Mouse (Mus musculus) limb, embryonic 15.5 days (tissue): ENCODE data around the gene U90926. TPM values are rescaled to one million over a fixed set of nuclear protein-coding genes. Genes with fewer than 3 reads are reported as not detected.

ENCODE experiments used
- ATAC-seq: fragments of 200-750 bp; cut with Nextera tagmentation; 2 replicates; pipeline ENCODE4 v1.8.0; 2017; ENCODE audit warnings: low read depth, moderate TSS enrichment; ENCODE audit not compliant: insufficient number of reproducible peaks, low FRiP score, low TSS enrichment
- H3K27ac ChIP-seq: fragments of 300-500 bp; sonication (generic); 2 replicates; pipeline ENCODE4 v1.5.1; 2015; ENCODE audit warnings: moderate library complexity, mild to moderate bottlenecking, inconsistent platforms
- H3K27me3 ChIP-seq: fragments of 300-500 bp; sonication (generic); 2 replicates; pipeline ENCODE4 v1.6.1; 2015; ENCODE audit warnings: inconsistent platforms
- H3K36me3 ChIP-seq: fragments of 300-500 bp; sonication (generic); 2 replicates; pipeline ENCODE4 v1.6.1; 2015; ENCODE audit warnings: inconsistent platforms
- H3K4me1 ChIP-seq: fragments of 300-500 bp; sonication (generic); 2 replicates; pipeline ENCODE4 v1.6.1; 2015; ENCODE audit warnings: inconsistent platforms
- H3K4me2 ChIP-seq: fragments of 300-500 bp; sonication (generic); 2 replicates; pipeline ENCODE4 v1.6.1; 2015; ENCODE audit warnings: mild to moderate bottlenecking, inconsistent platforms
- H3K4me3 ChIP-seq: fragments of 300-500 bp; sonication (generic); 2 replicates; pipeline ENCODE4 v1.5.1; 2015; ENCODE audit warnings: mild to moderate bottlenecking, inconsistent platforms
- H3K9ac ChIP-seq: fragments of 300-500 bp; sonication (generic); 2 replicates; pipeline ENCODE4 v1.6.1; 2015; ENCODE audit warnings: inconsistent platforms
- H3K9me3 ChIP-seq: fragments of 300-500 bp; sonication (generic); 2 replicates; pipeline ENCODE4 v1.6.1; 2016; ENCODE audit warnings: inconsistent platforms
- WGBS: fragments of 180-500 bp; shearing (Covaris S2); methylation state at CpG from one replicate; pipeline ENCODE4 v1.1.7; 2015; 5-methylcytosine and 5-hydroxymethylcytosine counted together
- polyA plus RNA-seq: library from polyadenylated mRNA; unstranded; fragments of >200 nt; fragmentation: Nextera tagmentation; extraction: Ambion mirVana; gene quantifications from 2 replicates; pipeline ENCODE4 v1.2.1, GENCODE M21; 2015

Gene U90926
- polyA plus RNA-seq, 1 experiment from 2014 or later = not detected

- H3K4me2 ChIP-seq = no peak overlapping the region
- H3K27me3 ChIP-seq = no peaks in the 10 kb centered on the region
- no peaks in the 10 kb centered on the region for H3K36me3 ChIP-seq
- H3K4me1 ChIP-seq = 0 out of 2 replicates have a peak, but pooled peaks cover 3% of the 10 kb centered on the region
- no peaks in the 10 kb centered on the region for H3K9me3 ChIP-seq
- H3K27ac ChIP-seq = no peak overlapping the region
- no peak for ATAC-seq
- 57% methylated on average over 5 of the region's 5 CpGs for WGBS
- H3K9ac ChIP-seq = no peak overlapping the region
- H3K4me3 ChIP-seq = no peak overlapping the region
These were observed 19.8 kb upstream of the U90926 start for GRCm38 (mm10) chr5:92234939-92235557.

GRCm38 (mm10) chr5:92233366-92233765, 18.2 kb upstream of the U90926 start:
- 83% methylated on average over 4 of the region's 4 CpGs for WGBS

GRCm38 (mm10) chr5:92231836-92232235, 16.6 kb upstream of the U90926 start:
- no peak for ATAC-seq
- Histone ChIP-seq H3K4me3 (no peak overlapping the region), H3K27ac (no peak overlapping the region), H3K9ac (no peak overlapping the region), H3K36me3 (no peaks in the 10 kb centered on the region), H3K4me2 (no peak overlapping the region), H3K4me1 (no peaks in the 10 kb centered on the region), H3K9me3 (no peaks in the 10 kb centered on the region), H3K27me3 (no peaks in the 10 kb centered on the region)
- WGBS = 75% methylated on average over 10 of the region's 10 CpGs

More at GRCm38 (mm10) chr5:92233366-92233765, 18.2 kb upstream of the U90926 start:
- H3K27ac ChIP-seq = no peak overlapping the region
- H3K4me1 ChIP-seq = no peaks in the 10 kb centered on the region
- no peak for ATAC-seq
- no peak overlapping the region for H3K4me3 ChIP-seq
- no peak overlapping the region for H3K9ac ChIP-seq
- H3K36me3 ChIP-seq = no peaks in the 10 kb centered on the region
- no peaks in the 10 kb centered on the region for H3K27me3 ChIP-seq
- H3K4me2 ChIP-seq = no peak overlapping the region
- H3K9me3 ChIP-seq = no peaks in the 10 kb centered on the region

- Histone ChIP-seq H3K4me3 (no peak overlapping the region), H3K27me3 (no peaks in the 10 kb centered on the region), H3K4me2 (no peak overlapping the region), H3K36me3 (no peaks in the 10 kb centered on the region), H3K9me3 (no peaks in the 10 kb centered on the region), H3K27ac (no peak overlapping the region), H3K4me1 (no peaks in the 10 kb centered on the region), H3K9ac (no peak overlapping the region)
- ATAC-seq = no peak
- WGBS = 78% methylated on average over 11 of the region's 11 CpGs
These were observed 15.1 kb upstream of the U90926 start for GRCm38 (mm10) chr5:92230306-92230705.

GRCm38 (mm10) chr5:92229514-92229913, 14.3 kb upstream of the U90926 start:
- Histone ChIP-seq H3K4me2 (no peak overlapping the region), H3K9me3 (no peaks in the 10 kb centered on the region), H3K27me3 (no peaks in the 10 kb centered on the region), H3K27ac (no peak overlapping the region), H3K4me3 (no peak overlapping the region), H3K9ac (no peak overlapping the region), H3K36me3 (no peaks in the 10 kb centered on the region), H3K4me1 (no peaks in the 10 kb centered on the region)
- 92% methylated on average over 3 of the region's 3 CpGs for WGBS
- no peak for ATAC-seq

- Histone ChIP-seq H3K4me1 (no peaks in the 10 kb centered on the region), H3K9me3 (no peaks in the 10 kb centered on the region), H3K27me3 (no peaks in the 10 kb centered on the region), H3K9ac (no peak overlapping the region), H3K4me3 (no peak overlapping the region), H3K4me2 (no peak overlapping the region), H3K36me3 (no peaks in the 10 kb centered on the region), H3K27ac (no peak overlapping the region)
- 48% methylated on average over 10 of the region's 10 CpGs for WGBS
- no peak for ATAC-seq
These were observed 13.6 kb upstream of the U90926 start for GRCm38 (mm10) chr5:92228776-92229175.

GRCm38 (mm10) chr5:92227782-92228181, 12.6 kb upstream of the U90926 start:
- no peaks in the 10 kb centered on the region for H3K9me3 ChIP-seq
- 80% methylated on average over 7 of the region's 7 CpGs for WGBS
- H3K4me3 ChIP-seq = no peak overlapping the region
- H3K4me2 ChIP-seq = no peak overlapping the region
- H3K4me1 ChIP-seq = no peaks in the 10 kb centered on the region
- no peaks in the 10 kb centered on the region for H3K36me3 ChIP-seq
- H3K27me3 ChIP-seq = no peaks in the 10 kb centered on the region
- H3K9ac ChIP-seq = no peak overlapping the region
- ATAC-seq = no peak
- H3K27ac ChIP-seq = no peak overlapping the region

- no peaks in the 10 kb centered on the region for H3K36me3 ChIP-seq
- no peak overlapping the region for H3K9ac ChIP-seq
- H3K4me3 ChIP-seq = no peak overlapping the region
- WGBS = 80% methylated on average over 8 of the region's 8 CpGs
- no peak for ATAC-seq
- H3K9me3 ChIP-seq = no peaks in the 10 kb centered on the region
- no peaks in the 10 kb centered on the region for H3K27me3 ChIP-seq
- no peak overlapping the region for H3K27ac ChIP-seq
- no peaks in the 10 kb centered on the region for H3K4me1 ChIP-seq
- H3K4me2 ChIP-seq = no peak overlapping the region
These were observed 5.2 kb upstream of the U90926 start for GRCm38 (mm10) chr5:92220287-92220902.

GRCm38 (mm10) chr5:92219826-92220225, 4.6 kb upstream of the U90926 start:
- no peaks in the 10 kb centered on the region for H3K9me3 ChIP-seq
- no peak overlapping the region for H3K4me2 ChIP-seq
- H3K36me3 ChIP-seq = no peaks in the 10 kb centered on the region
- H3K9ac ChIP-seq = no peak overlapping the region
- H3K4me1 ChIP-seq = no peaks in the 10 kb centered on the region
- H3K27ac ChIP-seq = no peak overlapping the region
- no peaks in the 10 kb centered on the region for H3K27me3 ChIP-seq
- no peak overlapping the region for H3K4me3 ChIP-seq
- no peak for ATAC-seq
- WGBS = 63% methylated on average over 6 of the region's 6 CpGs

- Histone ChIP-seq H3K4me1 (no peaks in the 10 kb centered on the region), H3K4me3 (no peak overlapping the region), H3K36me3 (no peaks in the 10 kb centered on the region), H3K27me3 (no peaks in the 10 kb centered on the region), H3K9me3 (no peaks in the 10 kb centered on the region), H3K9ac (no peak overlapping the region), H3K27ac (no peak overlapping the region), H3K4me2 (no peak overlapping the region)
- ATAC-seq = no peak
- WGBS = 56% methylated on average over 17 of the region's 17 CpGs
These were observed 3.9 kb upstream of the U90926 start for GRCm38 (mm10) chr5:92218915-92219793.

GRCm38 (mm10) chr5:92212231-92212630, 3.0 kb downstream of the U90926 start:
- no peak overlapping the region for H3K4me2 ChIP-seq
- no peak overlapping the region for H3K4me3 ChIP-seq
- 90% methylated on average over 4 of the region's 4 CpGs for WGBS
- H3K9ac ChIP-seq = no peak overlapping the region
- ATAC-seq = no peak
- no peaks in the 10 kb centered on the region for H3K9me3 ChIP-seq
- no peaks in the 10 kb centered on the region for H3K27me3 ChIP-seq
- no peak overlapping the region for H3K27ac ChIP-seq
- H3K36me3 ChIP-seq = no peaks in the 10 kb centered on the region
- H3K4me1 ChIP-seq = no peaks in the 10 kb centered on the region

GRCm38 (mm10) chr5:92210205-92210604, 5.0 kb downstream of the U90926 start:
- Histone ChIP-seq H3K4me1 (no peaks in the 10 kb centered on the region), H3K4me2 (no peak overlapping the region), H3K9me3 (no peaks in the 10 kb centered on the region), H3K36me3 (peaks cover 6% of the 10 kb centered on the region; the same call in 1 of the 2 replicates), H3K27me3 (no peaks in the 10 kb centered on the region), H3K9ac (no peak overlapping the region), H3K27ac (no peak overlapping the region), H3K4me3 (no peak overlapping the region)
- no peak for ATAC-seq
- 70% methylated on average over 8 of the region's 8 CpGs for WGBS
